Mouse (Mus musculus): ENCODE measurements around the gene Map1lc3b.

- TF ChIP-seq CTCF (IDR thresholded peaks at IDR 0.05; ENCODE audit: low read depth) (peak; percentile 71), EP300 (IDR thresholded peaks at IDR 0.05; ENCODE audit: low read depth) (no peak)
These were observed 1.3 kb downstream of the Map1lc3b start for GRCm38 (mm10) chr8:121591178-121592066.

Data from liver, postnatal 0 days (tissue).